Mouse (Mus musculus) forebrain, embryonic 13.5 days (tissue): ENCODE measurements around the gene Asic2. TPM values are rescaled to one million over a fixed set of nuclear protein-coding genes. Genes with fewer than 3 reads are reported as not detected.

Experiments
- ATAC-seq: fragments of 200-750 bp; cut with Nextera tagmentation; 2 replicates; pipeline ENCODE4 v1.8.0; 2017
- H3K27ac ChIP-seq: fragments of 300-500 bp; sonication (generic); 2 replicates; pipeline ENCODE4 v1.5.1; 2015; ENCODE audit warnings: inconsistent platforms, mild to moderate bottlenecking, moderate library complexity
- H3K27me3 ChIP-seq: fragments of 300-500 bp; sonication (generic); 2 replicates; pipeline ENCODE4 v1.6.1; 2015; ENCODE audit warnings: mild to moderate bottlenecking, inconsistent platforms
- H3K36me3 ChIP-seq: fragments of 300-500 bp; sonication (generic); 2 replicates; pipeline ENCODE4 v1.6.1; 2015; ENCODE audit warnings: mild to moderate bottlenecking, inconsistent platforms; ENCODE audit not compliant: poor library complexity, severe bottlenecking
- H3K4me1 ChIP-seq: fragments of 300-500 bp; sonication (generic); 2 replicates; pipeline ENCODE4 v1.6.1; 2015; ENCODE audit warnings: inconsistent platforms
- H3K4me2 ChIP-seq: fragments of 300-500 bp; sonication (generic); 2 replicates; pipeline ENCODE4 v1.6.1; 2015; ENCODE audit warnings: inconsistent platforms, mild to moderate bottlenecking, moderate library complexity
- H3K4me3 ChIP-seq: fragments of 300-500 bp; sonication (generic); 2 replicates; pipeline ENCODE4 v1.5.1; 2015; ENCODE audit warnings: mild to moderate bottlenecking, inconsistent platforms
- H3K9ac ChIP-seq: fragments of 300-500 bp; sonication (generic); 2 replicates; pipeline ENCODE4 v1.6.1; 2015; ENCODE audit warnings: mild to moderate bottlenecking, inconsistent platforms
- H3K9me3 ChIP-seq: fragments of 300-500 bp; sonication (generic); replicated peaks from 2 replicates; pipeline ENCODE4 v1.6.1; 2016; ENCODE audit warnings: inconsistent platforms
- WGBS: fragments of 180-500 bp; shearing (Covaris S2); methylation state at CpG from one replicate; pipeline ENCODE4 v1.1.7; 2015; 5-methylcytosine and 5-hydroxymethylcytosine counted together
- polyA plus RNA-seq: library from polyadenylated mRNA; unstranded; fragments of >200 nt; fragmentation: Nextera tagmentation; extraction: Ambion mirVana; gene quantifications from 2 replicates; pipeline ENCODE4 v1.2.1, GENCODE M21; 2015

Gene Asic2
- polyA plus RNA-seq, 1 experiment from 2014 or later: 2.3 TPM

- no peak for ATAC-seq
- 82% methylated on average over 1 of the region's 1 CpGs for WGBS
- H3K27me3 ChIP-seq: no peaks in the 10 kb centered on the region
These were observed 153.4 kb downstream of the Asic2 start for GRCm38 (mm10) chr11:81814816-81815215.

GRCm38 (mm10) chr11:81806905-81807659, 161.2 kb downstream of the Asic2 start:
- ATAC-seq: no peak
- Histone ChIP-seq H3K4me3 (no peak overlapping the region), H3K4me1 (0 out of 2 replicates have a peak, but pooled peaks cover 4% of the 10 kb centered on the region), H3K36me3 (no peaks in the 10 kb centered on the region), H3K27ac (no peak overlapping the region), H3K9me3 (no peaks in the 10 kb centered on the region), H3K27me3 (no peaks in the 10 kb centered on the region), H3K9ac (no peak overlapping the region), H3K4me2 (no peak overlapping the region)
- WGBS: 86% methylated on average over 11 of the region's 11 CpGs

More at GRCm38 (mm10) chr11:81814816-81815215, 153.4 kb downstream of the Asic2 start:
- no peak overlapping the region for H3K9ac ChIP-seq
- no peak overlapping the region for H3K4me3 ChIP-seq
- no peaks in the 10 kb centered on the region for H3K4me1 ChIP-seq
- H3K4me2 ChIP-seq: no peak overlapping the region
- no peaks in the 10 kb centered on the region for H3K9me3 ChIP-seq
- H3K36me3 ChIP-seq: no peaks in the 10 kb centered on the region
- H3K27ac ChIP-seq: no peak overlapping the region

- 13% methylated on average over 2 of the region's 2 CpGs for WGBS
- H3K4me3 ChIP-seq: no peak overlapping the region
- no peaks in the 10 kb centered on the region for H3K27me3 ChIP-seq
- H3K9ac ChIP-seq: no peak overlapping the region
- H3K36me3 ChIP-seq: no peaks in the 10 kb centered on the region
- no peak for ATAC-seq
- H3K9me3 ChIP-seq: no peaks in the 10 kb centered on the region
- no peak overlapping the region for H3K27ac ChIP-seq
- no peak overlapping the region for H3K4me2 ChIP-seq
- H3K4me1 ChIP-seq: 0 out of 2 replicates have a peak, but pooled peaks cover 4% of the 10 kb centered on the region
These were observed 164.7 kb downstream of the Asic2 start for GRCm38 (mm10) chr11:81803544-81803943.

- WGBS: 76% methylated on average over 1 of the region's 1 CpGs
- Histone ChIP-seq H3K9me3 (no peaks in the 10 kb centered on the region), H3K4me1 (0 out of 2 replicates have a peak, but pooled peaks cover 4% of the 10 kb centered on the region)
These were observed 165.6 kb downstream of the Asic2 start for GRCm38 (mm10) chr11:81802614-81803013.

GRCm38 (mm10) chr11:81800899-81801298, 167.4 kb downstream of the Asic2 start:
- Histone ChIP-seq H3K36me3 (no peaks in the 10 kb centered on the region), H3K4me1 (0 out of 2 replicates have a peak, but pooled peaks cover 4% of the 10 kb centered on the region), H3K9me3 (no peaks in the 10 kb centered on the region), H3K27me3 (no peaks in the 10 kb centered on the region), H3K9ac (no peak overlapping the region), H3K27ac (no peak overlapping the region), H3K4me2 (no peak overlapping the region), H3K4me3 (no peak overlapping the region)
- 83% methylated on average over 4 of the region's 4 CpGs for WGBS
- ATAC-seq: no peak

More at GRCm38 (mm10) chr11:81802614-81803013, 165.6 kb downstream of the Asic2 start:
- H3K4me3 ChIP-seq: no peak overlapping the region
- ATAC-seq: no peak
- H3K27me3 ChIP-seq: no peaks in the 10 kb centered on the region
- H3K9ac ChIP-seq: no peak overlapping the region
- H3K36me3 ChIP-seq: no peaks in the 10 kb centered on the region
- no peak overlapping the region for H3K27ac ChIP-seq
- no peak overlapping the region for H3K4me2 ChIP-seq

- H3K4me3 ChIP-seq: no peak overlapping the region
- no peaks in the 10 kb centered on the region for H3K36me3 ChIP-seq
- H3K27ac ChIP-seq: no peak overlapping the region
- no peak for ATAC-seq
- H3K9ac ChIP-seq: no peak overlapping the region
- no peaks in the 10 kb centered on the region for H3K9me3 ChIP-seq
- H3K4me1 ChIP-seq: no peaks in the 10 kb centered on the region
- H3K27me3 ChIP-seq: no peaks in the 10 kb centered on the region
- 73% methylated on average over 2 of the region's 2 CpGs for whole genome bisulfite sequencing
- H3K4me2 ChIP-seq: no peak overlapping the region
These were observed 174.7 kb downstream of the Asic2 start for GRCm38 (mm10) chr11:81793588-81793987.

GRCm38 (mm10) chr11:81791579-81791978, 176.7 kb downstream of the Asic2 start:
- Histone ChIP-seq H3K4me3 (no peak overlapping the region), H3K27ac (no peak overlapping the region), H3K27me3 (no peaks in the 10 kb centered on the region), H3K36me3 (no peaks in the 10 kb centered on the region), H3K4me1 (no peaks in the 10 kb centered on the region), H3K9ac (no peak overlapping the region), H3K9me3 (no peaks in the 10 kb centered on the region), H3K4me2 (no peak overlapping the region)
- no peak for ATAC-seq
- 64% methylated on average over 1 of the region's 1 CpGs for WGBS

- 91% methylated on average over 2 of the region's 2 CpGs for WGBS
- Histone ChIP-seq H3K4me1 (0 out of 2 replicates have a peak, but pooled peaks cover 3% of the 10 kb centered on the region), H3K27ac (no peak overlapping the region), H3K36me3 (no peaks in the 10 kb centered on the region), H3K27me3 (no peaks in the 10 kb centered on the region; the same call in 1 of the 2 replicates), H3K4me3 (no peak overlapping the region), H3K9ac (no peak overlapping the region), H3K4me2 (no peak overlapping the region), H3K9me3 (no peaks in the 10 kb centered on the region)
- ATAC-seq: no peak
These were observed 187.7 kb downstream of the Asic2 start for GRCm38 (mm10) chr11:81780596-81780995.

- H3K27me3 ChIP-seq: no peaks in the 10 kb centered on the region; the same call in 1 of the 2 replicates
- H3K27ac ChIP-seq: no peak overlapping the region
- H3K36me3 ChIP-seq: no peaks in the 10 kb centered on the region
- no peak overlapping the region for H3K4me2 ChIP-seq
- H3K9me3 ChIP-seq: no peaks in the 10 kb centered on the region
- WGBS: 81% methylated on average over 7 of the region's 7 CpGs
- no peak overlapping the region for H3K9ac ChIP-seq
- 0 out of 2 replicates have a peak, but pooled peaks cover 3% of the 10 kb centered on the region for H3K4me1 ChIP-seq
- ATAC-seq: no peak
- no peak overlapping the region for H3K4me3 ChIP-seq
These were observed 188.4 kb downstream of the Asic2 start for GRCm38 (mm10) chr11:81779881-81780280.

GRCm38 (mm10) chr11:81771195-81771895, 196.9 kb downstream of the Asic2 start:
- Histone ChIP-seq H3K9ac (no peak overlapping the region), H3K4me3 (no peak overlapping the region), H3K27me3 (no peaks in the 10 kb centered on the region), H3K27ac (peak overlapping the region; percentile 65), H3K4me1 (peaks cover 46% of the 10 kb centered on the region), H3K36me3 (no peaks in the 10 kb centered on the region), H3K4me2 (no peak overlapping the region), H3K9me3 (no peaks in the 10 kb centered on the region)
- ATAC-seq: peak; percentile 61; the same call in 1 of the 2 replicates
- 2% methylated on average over 7 of the region's 7 CpGs for WGBS

- no peak overlapping the region for H3K9ac ChIP-seq
- no peak overlapping the region for H3K4me3 ChIP-seq
- H3K4me2 ChIP-seq: no peak overlapping the region
- no peak overlapping the region for H3K27ac ChIP-seq
- ATAC-seq: no peak
- H3K36me3 ChIP-seq: no peaks in the 10 kb centered on the region
- peaks cover 51% of the 10 kb centered on the region for H3K4me1 ChIP-seq
- no peaks in the 10 kb centered on the region for H3K9me3 ChIP-seq
- WGBS: 47% methylated on average over 5 of the region's 5 CpGs
- no peaks in the 10 kb centered on the region for H3K27me3 ChIP-seq
These were observed 198.5 kb downstream of the Asic2 start for GRCm38 (mm10) chr11:81769691-81770260.

GRCm38 (mm10) chr11:81768305-81768704, 200.0 kb downstream of the Asic2 start:
- no peak; the same call in 1 of the 2 replicates for ATAC-seq
- peak overlapping the region; percentile 67 for H3K27ac ChIP-seq

More at GRCm38 (mm10) chr11:81768305-81768704, 200.0 kb downstream of the Asic2 start:
- Histone ChIP-seq H3K36me3 (no peaks in the 10 kb centered on the region), H3K9me3 (no peaks in the 10 kb centered on the region), H3K4me1 (peaks cover 56% of the 10 kb centered on the region), H3K4me2 (no peak overlapping the region), H3K4me3 (no peak overlapping the region), H3K27me3 (no peaks in the 10 kb centered on the region), H3K9ac (no peak overlapping the region)
- WGBS: 82% methylated on average over 2 of the region's 2 CpGs
